Mouse (Mus musculus): ENCODE measurements at regions not wholly inside any gene's neighbourhood (a gene's known extent, or its start where the extent isn't known, plus 50 kb on each side); places are given as distances from the start of the nearest gene placed in this dataset.
A peak's percentile ranks its signal among the peaks of the same experiment; 100 is the strongest.

DNA sequence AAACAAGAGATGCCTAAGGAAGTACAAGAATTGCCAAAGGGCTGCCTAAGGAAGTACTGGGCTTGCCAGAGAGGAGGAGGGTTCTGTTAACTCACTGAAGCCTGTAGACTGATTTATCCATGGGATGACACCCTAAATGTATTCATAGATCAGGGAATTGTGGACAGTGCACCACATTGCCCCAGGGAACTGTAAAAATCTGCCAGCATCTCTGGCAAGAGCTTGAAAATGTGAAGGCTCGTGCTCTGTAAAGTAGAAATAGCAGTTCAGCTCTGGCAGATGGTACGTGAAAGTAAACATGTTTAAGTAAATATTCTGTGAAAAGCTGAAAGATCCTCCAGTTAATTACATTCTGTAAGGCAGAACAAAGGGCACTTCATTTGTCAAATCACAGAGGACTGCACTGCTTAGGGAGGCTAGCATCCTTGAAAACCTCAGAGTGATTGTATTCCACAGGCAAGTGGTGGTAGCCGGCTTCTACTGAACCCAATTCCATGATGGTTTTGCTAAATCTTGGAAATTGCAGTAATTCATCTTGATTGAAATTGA is 445.9 kb upstream of the Grin3a start:
- DNase-seq (ENCODE audit: low spot score in 2 of 2) = peak in 1 of 2 experiments; percentile 15

DNA sequence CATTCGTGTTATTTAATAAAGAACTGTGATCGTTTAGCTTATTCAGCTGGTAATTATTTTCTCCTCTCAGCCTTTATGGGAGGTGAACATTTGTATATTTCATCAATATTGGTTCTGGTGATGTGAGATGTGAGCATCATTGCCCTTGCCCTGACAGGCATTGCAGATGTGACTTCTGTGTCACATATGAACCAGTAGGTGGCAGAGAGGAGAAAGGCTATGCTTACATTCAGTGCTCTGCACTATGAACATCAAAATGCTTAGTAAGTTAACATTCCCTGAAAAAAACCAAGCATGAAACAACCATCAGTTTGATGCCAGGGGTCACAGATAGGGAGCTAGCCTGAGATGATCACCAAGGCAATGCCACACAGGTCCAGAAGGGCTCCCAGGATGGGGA is 441.1 kb upstream of the Grin3a start:
- DNase-seq (ENCODE audit: low spot score in 2 of 2) = no peak

DNA sequence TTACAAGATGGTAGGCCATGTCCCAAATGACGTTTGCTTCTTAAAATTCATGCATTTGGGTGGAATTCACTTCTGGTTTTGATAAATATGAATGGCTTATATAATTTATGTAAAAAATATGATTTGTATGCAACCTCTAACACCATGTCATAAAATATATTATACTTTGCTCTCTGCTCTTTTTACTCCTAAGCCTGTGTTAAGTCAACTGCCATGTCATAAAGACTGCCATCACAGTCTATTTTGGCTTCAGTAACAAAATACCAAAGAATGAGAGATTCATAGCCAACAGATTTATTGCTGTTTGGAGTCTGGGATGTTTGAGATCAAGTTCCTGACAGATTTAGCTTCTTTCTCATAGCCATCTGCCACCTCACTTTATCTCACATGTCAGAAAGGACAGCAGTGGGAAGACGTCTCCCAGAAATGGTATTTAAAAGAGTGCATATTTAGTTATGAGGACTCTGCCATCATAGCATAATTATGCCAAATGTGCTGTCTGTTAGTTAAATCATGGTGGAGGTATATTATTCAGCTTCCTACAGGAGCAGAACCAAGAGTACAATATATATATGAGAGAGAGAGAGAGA is 413.6 kb upstream of the Grin3a start:
- peak; percentile 3 to 63 for DNase-seq (ENCODE audit: low spot score in 2 of 2)

DNA sequence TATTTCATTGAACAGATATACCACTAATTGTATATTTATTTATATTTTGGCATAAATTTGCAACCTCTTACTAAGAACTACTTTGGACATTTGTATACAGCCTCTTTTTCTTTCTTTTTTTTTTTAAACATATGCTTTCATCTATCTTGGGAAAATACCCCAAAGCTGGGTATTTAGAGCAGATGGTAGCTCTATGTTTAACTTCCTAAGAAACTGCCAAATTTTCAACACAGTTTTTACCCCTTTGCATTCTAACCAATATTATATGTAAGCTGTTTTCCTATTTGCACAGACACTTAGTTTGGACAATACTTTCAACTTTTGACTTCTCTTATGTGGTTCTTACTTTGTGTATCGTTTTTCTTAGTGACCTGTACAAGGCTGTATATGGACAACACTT is 396.5 kb upstream of the Grin3a start:
- DNase-seq (ENCODE audit: low spot score in 2 of 2) = no peak

DNA sequence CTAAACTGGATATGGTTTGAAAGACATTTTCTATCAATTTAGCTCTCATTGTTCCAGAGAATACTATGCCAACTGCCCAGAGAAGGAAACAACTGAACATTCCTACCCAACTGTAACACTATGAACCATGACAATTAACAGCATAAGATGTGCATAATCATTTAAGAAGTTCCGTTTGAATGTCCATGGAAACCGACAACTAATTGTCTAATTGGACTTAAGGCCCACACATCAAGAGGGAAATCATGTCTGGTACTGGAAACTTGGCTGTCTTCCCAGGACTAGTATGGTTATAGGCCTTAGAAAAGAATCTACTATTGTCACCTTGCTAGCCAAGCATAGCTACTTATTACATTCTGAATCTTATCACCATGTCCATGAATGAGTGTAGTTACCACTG is 395.4 kb upstream of the Grin3a start:
- DNase-seq (ENCODE audit: low spot score in 2 of 2) = no peak

DNA sequence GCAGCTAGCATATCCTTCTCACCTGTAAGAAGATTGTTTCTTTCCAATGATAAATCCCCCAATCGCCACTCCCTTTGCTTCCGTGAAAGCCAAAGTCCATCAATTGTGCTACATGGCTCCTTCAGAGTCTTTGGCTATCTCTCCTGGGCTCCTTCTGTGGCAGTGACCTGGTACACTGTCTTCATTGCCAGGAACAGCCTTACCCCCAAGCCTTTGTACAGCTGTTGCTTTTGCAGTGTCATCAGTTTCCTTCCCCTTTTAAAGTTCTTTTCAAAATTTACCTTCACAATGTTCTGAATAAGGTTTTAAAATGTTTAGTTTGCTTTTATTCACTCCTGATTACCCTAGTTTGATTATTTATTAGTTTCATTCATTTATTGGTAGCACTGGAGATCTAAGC is 393.8 kb upstream of the Grin3a start:
- DNase-seq (ENCODE audit: low spot score in 2 of 2) = no peak

DNA sequence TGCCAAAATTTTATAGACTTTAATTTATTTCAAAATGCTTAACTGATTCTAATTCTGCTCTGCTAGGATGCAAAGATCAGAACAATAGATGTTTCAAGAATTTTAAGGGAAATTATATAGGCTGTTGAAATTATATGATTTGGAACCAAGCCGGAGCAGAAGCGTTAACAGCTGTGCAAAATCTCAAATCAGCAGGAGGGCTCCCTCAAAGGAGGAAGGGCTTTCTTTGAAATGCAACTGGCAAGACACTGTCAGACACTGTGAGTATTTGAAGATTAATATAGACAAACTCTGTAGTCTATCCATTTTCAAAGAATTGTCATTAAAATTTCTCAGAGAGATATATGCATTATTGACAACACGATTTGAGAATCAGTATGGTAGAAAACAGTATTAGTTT is 389.9 kb upstream of the Grin3a start:
- DNase-seq (ENCODE audit: low spot score in 2 of 2) = no peak

DNA sequence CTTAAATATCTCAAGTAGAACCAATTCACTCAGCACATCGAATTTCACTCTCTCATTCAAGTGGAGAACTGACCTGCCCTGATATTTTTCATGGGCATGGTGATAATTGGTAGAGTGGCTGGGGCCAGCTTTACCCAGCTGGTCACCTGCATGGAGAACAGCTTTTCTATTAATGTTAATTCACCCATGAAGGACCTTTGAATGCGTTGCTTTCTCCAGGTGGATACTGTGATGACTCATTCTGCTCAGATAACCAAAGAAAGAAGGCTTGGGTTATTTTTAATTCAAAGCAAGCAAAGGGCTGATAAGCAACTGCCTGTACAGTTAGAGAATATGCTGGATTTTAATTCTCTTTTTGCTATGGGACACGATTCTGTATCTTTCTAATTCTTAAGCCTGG is 357.8 kb upstream of the Grin3a start:
- no peak for DNase-seq (ENCODE audit: low spot score in 2 of 2)

DNA sequence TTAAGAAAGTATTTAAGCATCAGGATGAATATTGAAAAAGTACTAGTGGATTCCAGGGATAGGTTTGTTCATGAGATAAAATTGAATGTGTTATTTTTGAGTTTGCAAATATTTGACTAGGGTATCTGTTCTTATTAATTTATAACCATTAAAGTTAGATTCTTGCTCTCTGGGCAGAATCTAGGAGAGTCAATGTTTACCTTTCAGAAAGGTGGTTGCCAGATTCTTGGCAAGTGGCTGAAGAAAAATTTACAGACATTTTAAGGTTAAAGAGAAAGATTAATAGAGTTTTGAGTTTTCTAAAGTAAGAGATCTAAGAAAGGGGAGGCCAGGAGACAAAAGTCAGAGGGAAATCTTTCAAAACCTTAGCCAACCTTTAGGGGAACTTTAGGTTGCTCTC is 331.7 kb upstream of the Grin3a start:
- no peak for DNase-seq (ENCODE audit: low spot score in 2 of 2)

DNA sequence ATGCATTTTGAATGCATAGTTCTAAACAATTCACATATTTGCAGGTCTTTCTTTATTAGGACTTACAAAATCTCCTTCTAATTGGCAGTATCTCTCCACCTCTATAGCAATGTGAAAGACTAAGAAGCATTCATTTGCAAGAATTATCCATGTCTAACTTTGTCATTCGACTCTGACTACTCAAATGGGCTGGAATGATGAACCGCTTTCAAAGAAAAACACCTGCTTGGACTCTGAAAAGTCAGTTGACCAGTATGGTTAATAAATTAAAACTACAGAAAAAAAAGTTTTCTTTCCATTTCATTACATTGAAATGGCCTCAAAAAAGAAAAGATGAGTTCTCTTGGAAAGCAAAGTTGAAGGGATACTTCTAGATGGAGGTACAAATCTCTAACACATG is 331.1 kb upstream of the Grin3a start:
- DNase-seq (ENCODE audit: low spot score in 2 of 2) = no peak

DNA sequence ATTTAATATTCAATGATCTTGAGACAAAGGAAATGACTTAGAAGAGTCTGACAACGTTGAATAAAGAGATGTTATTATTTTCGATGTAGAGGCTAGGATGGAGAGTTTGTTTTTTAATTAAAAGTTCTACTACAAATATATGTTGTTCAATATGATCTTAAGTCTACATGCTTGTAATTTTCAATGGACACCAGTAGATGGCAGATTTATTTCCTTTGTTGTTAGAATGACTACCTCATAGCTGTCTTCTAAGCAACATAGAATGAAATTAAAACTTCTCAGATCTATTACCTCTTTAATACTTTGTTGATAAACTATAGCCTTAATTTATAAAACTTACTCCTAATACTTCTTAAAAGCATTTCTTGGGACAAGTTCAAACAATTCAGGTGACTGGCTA is 315.3 kb upstream of the Grin3a start:
- peak in 1 of 2 experiments; percentile 9 for DNase-seq (ENCODE audit: low spot score in 2 of 2)

DNA sequence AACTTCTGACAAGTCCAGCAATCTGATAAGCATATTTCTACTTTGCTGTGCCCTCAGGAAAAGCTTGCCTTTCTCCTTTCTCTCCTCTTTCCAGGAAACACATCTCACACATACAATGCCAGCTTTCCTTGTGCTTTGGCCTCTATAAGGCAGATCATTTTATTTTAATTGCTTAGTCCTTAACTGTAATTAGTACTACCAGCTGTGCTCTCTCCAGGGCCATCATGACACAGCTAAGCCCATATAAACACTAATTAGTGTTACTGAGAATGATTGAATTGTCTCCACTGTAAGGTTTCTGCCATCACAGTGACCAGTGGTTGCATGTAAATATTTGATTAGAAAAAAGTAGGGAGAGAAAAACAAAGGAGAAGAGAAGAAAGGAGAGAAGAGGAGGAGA is 300.4 kb upstream of the Grin3a start:
- DNase-seq (ENCODE audit: low spot score in 2 of 2) = no peak

DNA sequence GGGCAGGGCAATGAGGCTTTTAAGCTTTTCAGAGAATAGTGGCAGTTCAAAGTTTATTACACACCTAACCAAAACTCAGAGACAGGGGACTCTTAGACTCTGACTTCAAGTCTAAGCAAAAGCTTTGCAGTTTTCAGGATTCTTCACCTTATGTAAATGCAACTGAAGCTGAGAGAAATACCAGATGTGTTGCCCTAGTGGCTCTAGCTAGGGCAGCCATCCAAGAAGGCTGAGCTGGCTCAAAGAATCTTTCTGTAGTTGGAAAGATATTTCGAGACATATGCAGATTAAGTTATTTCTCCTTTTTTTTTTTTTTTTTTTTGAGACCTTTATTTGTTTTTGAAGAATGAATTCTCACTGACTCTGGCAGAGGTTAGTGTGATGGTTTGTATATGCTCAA is 284.7 kb upstream of the Grin3a start:
- DNase-seq (ENCODE audit: low spot score in 2 of 2) = peak in 1 of 2 experiments; percentile 2

DNA sequence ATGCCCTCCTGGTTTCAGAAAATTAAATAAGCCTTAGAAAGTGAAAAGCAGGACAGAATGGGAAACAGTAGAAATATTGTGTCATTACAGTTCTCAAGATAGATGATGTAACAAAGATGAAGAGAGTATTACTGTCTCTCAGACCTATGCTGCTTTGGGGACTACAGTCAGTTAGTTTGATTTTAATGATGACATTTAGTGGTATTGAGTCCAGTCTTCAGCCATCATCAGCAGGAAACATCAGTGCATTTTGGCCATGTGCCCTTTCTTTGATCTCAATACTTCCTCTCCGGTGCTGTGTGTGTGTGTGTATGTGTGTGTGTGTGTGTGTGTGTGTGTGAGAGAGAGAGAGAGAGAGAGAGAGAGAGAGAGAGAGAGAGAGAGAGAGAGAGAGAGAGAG is 261.0 kb upstream of the Grin3a start:
- no peak for DNase-seq (ENCODE audit: low spot score in 2 of 2)

DNA sequence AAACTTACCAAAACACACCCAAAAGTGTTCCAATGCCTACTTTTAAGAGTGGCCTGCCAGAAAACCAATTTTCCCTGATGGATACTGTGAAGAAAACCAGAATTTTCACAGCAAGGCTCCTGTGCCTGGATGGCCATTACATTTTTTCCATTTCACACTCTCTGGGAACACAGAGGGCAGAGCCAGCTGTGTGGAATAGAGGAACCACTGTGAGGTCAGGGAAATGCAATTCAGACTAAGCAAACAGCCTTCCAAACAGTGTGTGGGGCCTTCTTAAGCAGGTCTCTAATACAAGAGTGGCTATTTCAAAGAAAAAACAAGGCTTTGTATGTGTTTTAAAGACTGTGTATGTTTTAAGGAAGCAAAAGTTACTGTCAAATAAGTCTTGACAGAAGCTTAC is 242.3 kb upstream of the Grin3a start:
- no peak for DNase-seq (ENCODE audit: low spot score in 2 of 2)

DNA sequence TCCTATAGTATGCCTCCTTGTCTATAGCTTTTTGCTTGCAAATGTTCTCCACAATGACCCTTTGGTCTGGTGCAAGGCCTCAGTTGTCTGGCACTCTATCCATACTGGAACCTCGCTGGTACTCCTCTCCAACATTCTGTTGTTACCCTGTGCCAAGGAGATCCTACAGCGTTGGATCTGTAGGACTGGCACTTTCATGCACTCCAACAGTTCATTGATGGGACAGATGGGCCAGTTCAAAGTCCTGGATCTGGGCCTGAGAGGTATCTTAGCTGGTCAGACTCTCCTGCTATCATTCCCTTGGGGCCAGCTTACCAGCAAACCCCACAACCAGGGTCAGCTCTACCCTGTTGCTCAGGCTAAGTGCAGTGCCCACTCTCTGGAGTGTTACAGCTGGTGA is 241.1 kb upstream of the Grin3a start:
- no peak for DNase-seq (ENCODE audit: low spot score in 2 of 2)

DNA sequence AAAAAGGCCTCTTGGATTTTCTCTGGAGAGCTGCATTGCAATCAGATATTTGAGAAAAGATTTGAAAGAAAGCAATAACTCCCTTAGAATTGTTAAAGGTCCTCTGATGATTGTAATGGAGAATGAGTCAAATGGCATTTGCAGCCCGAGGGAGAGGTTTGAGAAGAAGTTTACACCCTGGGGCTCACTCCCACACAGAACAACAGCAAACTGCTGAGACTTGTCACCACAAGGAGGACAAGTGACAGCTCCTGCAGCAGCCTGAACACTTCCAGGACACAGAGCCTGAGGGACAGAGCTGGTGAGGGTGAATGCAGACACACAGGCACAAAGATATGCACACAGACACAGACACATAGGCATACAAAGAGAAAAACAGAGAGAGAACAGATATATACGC is 210.0 kb upstream of the Grin3a start:
- no peak for DNase-seq (ENCODE audit: low spot score in 2 of 2)

DNA sequence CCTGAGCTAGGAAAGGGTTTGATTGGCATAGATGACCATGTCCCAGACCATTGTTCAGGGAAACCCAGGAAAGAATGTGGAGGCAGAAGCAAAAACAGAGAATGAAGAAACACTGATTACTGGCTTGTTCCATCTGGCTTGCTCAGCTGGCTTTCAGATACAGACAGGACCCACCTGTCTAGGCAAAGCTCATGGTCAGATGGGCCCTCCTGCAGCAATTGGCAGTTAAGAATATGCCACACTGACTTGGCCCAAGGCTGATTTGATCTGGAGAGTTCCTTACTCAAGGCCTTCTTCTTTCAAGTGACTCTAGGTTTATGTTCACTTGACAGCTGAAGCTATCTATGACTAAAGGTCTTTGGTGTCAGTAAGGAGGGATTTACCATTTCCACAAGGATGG is 195.9 kb upstream of the Grin3a start:
- DNase-seq (ENCODE audit: low spot score in 2 of 2) = no peak

DNA sequence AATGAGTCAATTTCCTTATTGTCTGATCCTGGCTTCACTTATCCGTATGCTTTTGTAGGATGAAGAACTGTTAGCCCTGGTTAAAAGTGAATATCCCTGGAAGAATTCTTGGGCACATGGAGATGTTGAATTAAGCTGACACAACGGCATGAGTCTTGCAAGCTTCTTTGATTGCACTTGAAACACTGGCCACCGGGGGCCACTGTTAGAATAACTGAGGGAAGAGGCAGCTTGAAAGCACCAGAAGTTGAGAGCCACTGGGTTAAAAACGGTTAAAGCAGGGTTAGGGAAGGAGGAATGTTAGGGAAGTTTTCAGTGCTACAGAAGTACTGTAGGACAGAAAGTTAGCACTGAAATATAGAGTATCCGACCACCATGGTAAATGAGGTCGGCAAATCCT is 190.5 kb upstream of the Grin3a start:
- peak in 1 of 2 experiments; percentile 22 for DNase-seq (ENCODE audit: low spot score in 2 of 2)

DNA sequence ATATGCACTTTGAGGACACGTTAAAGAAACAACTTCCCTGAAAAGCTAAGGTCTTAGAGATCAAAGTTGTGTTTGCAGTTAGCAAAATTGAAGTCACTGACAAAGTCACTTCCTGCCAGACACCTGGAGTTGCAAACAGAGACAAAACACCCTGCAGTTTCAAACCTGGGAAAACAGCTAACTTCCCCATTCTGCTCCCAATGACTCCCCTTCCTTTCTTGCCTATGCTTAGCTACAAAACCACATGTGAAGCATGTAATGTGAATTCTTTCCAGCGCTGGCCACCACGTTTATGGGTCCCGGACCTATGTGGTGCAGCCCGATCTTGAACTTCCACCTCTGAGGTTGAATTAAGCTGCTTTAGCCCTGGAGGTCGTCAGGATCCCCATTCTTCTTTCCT is 179.8 kb upstream of the Grin3a start:
- no peak for DNase-seq (ENCODE audit: low spot score in 2 of 2)
